Mouse (Mus musculus) gastrocnemius, adult 2 months (tissue): ENCODE measurements around the gene Macrod2. TPM values are rescaled to one million over a fixed set of nuclear protein-coding genes. Genes with fewer than 3 reads are reported as not detected.

ENCODE experiments used
- DNase-seq: peaks from one replicate; pipeline ENCODE4 v3.0.0; 2022
- H3K27ac ChIP-seq: fragments of 200-600 bp; 2 replicates; pipeline ENCODE4 v1.8.1; 2022; ENCODE audit warnings: mild to moderate bottlenecking
- H3K4me3 ChIP-seq: fragments of 200-600 bp; 2 replicates; pipeline ENCODE4 v1.8.1; 2022; ENCODE audit warnings: mild to moderate bottlenecking, moderate library complexity
- CTCF ChIP-seq: fragments of 200-600 bp; IDR thresholded peaks from 2 replicates; pipeline ENCODE4 v1.8.1; 2022; ENCODE audit warnings: antibody characterized with exemption, mild to moderate bottlenecking, moderate library complexity
- intact Hi-C: fragments of 180-260 bp; cut with DNase I; formaldehyde crosslinking; loops from one replicate; pipeline ENCODE4 v1.15.1; 2025
- total RNA-seq, 2 experiments: library from RNA; stranded (reverse); gene quantifications; 2 replicates each; pipeline ENCODE4 v1.2.3; 2021

The Macrod2 gene
- total RNA-seq, 2 experiments from 2014 or later = 16.4 to 19.3 TPM

DNA sequence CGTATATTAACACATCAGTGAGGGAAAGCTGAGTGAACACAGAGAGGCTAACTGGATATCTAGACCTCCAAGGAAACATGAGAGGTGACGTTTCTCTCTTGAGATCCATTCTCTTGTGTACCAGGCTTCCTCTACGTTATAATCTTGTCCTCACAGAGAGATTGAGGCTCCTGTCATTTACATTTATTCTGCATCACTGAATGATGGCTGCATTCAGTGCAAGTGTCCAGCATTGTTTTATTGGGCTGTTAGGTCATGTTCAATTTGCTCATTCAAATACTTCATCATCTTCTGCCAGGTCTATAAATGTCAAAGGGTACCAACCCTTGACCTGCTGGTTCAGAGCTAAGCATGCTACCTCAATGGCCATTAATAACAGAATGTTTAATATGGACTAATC is 1302.4 kb downstream of the Macrod2 start:
- intact Hi-C loops = no loop called here
- DNase-seq = no peak
- no peak overlapping the region for H3K27ac ChIP-seq
- no peak overlapping the region for H3K4me3 ChIP-seq
- no peak for TF ChIP-seq CTCF

DNA sequence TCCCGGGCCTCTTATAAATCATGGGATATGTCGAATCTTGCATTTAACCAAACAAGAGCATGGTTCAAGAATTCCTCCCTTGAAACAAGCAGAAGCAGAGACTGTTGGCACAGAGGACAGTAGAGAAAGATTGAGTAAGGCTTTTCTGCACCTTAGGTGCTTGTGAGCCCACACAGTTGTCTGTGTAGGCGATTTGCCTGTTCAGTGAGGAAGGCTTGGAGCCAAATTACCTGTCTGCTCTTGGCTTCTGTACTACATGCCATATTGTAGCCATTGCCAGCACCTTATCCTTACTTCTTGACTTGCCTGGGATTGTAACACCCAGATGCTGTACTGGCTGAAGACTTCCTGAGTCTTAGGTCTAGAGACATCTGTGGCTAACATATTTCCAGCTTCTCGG is 1303.2 kb downstream of the Macrod2 start:
- H3K27ac ChIP-seq = no peak overlapping the region
- intact Hi-C loops = no loop called here
- no peak for DNase-seq
- H3K4me3 ChIP-seq = no peak overlapping the region
- no peak for TF ChIP-seq CTCF

- intact Hi-C loops = no loop called here
- Histone ChIP-seq H3K4me3 (no peak overlapping the region), H3K27ac (no peak overlapping the region)
- TF ChIP-seq CTCF = no peak
- DNase-seq = no peak
These were observed 1305.8 kb downstream of the Macrod2 start for GRCm38 (mm10) chr2:141700759-141701452.

DNA sequence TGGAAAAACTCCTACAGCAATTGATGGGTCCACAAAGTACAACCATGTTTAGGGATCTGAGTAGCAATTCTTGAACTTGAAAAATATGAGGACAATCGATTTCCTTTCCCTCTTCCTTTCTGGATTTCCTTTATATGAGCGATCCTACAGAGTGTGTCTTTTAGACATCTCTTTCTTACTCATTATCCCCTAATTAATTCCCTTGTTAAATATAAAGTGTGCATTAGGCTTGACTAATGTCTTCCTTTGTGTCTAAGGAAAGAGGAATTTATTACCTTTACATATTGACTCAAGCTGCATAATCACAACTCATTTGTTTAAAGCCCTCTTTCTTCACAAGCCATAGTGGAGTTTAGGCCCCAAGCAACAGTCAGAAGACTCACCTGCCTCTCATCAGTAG is 1316.7 kb downstream of the Macrod2 start:
- no peak for TF ChIP-seq CTCF
- no peak overlapping the region for H3K4me3 ChIP-seq
- no peak for DNase-seq
- intact Hi-C loops = no loop called here
- no peak overlapping the region for H3K27ac ChIP-seq

DNA sequence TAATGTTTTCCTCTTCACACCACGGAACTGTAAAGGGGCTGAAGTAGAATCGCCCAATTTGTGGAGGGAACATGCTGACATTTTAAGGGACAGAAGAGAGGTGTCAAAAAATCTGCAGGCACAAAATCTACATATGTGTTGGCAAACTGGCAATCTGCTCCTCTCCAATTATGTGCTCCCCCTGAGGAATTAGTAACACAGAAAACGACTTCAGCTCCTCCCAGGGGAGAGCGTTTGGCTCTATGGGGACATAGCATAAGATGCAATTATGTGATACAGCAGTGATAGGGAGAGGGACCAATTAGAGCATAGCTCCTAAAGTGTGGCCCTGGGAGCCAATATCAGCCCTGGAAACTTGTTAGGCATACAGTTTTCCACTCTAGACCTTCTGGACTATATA is 1317.2 kb downstream of the Macrod2 start:
- intact Hi-C loops = no loop called here
- Histone ChIP-seq H3K4me3 (no peak overlapping the region), H3K27ac (no peak overlapping the region)
- TF ChIP-seq CTCF = no peak
- no peak for DNase-seq

DNA sequence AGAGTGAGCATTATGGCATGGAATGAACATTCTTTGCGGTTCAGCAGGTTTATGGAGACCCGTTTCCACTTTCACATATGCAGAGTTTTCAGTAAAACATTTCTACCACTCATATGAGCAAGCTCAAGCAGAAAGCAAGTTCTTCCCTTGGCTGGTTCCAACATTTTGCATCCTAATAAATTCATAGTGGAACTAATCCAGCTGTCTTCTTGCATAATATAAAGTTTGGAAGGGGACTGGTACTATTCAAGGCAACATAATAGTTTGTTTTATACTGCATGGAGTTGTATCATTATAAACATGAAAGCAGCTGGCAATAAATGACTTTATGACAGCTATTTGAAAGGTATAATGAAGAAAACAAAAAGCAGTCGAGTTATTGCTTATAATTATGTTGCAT is 1320.0 kb downstream of the Macrod2 start:
- DNase-seq = no peak
- H3K4me3 ChIP-seq = no peak overlapping the region
- H3K27ac ChIP-seq = no peak overlapping the region
- intact Hi-C loops = no loop called here
- TF ChIP-seq CTCF = no peak

DNA sequence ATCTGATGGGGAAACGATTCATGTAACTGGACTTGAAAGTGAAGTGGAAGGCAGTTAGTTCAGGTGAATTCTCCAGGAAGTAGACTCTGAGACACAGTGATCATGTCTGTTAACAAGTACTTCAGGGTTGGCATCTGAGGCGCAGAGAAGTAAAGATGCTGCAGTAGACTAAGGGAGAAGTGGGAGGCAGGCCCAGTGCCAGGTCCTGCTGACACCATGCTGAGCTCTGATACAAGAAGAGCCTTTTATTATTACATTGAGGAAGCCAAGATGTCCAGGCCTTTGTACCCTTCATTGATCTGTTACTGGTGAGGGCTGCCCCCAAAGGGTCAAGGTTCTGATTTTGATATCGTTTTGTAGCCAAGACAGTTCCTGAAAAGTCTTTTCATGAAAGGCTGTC is 1327.4 kb downstream of the Macrod2 start:
- Histone ChIP-seq H3K27ac (no peak overlapping the region), H3K4me3 (no peak overlapping the region)
- DNase-seq = no peak
- TF ChIP-seq CTCF = no peak
- intact Hi-C loops = no loop called here

DNA sequence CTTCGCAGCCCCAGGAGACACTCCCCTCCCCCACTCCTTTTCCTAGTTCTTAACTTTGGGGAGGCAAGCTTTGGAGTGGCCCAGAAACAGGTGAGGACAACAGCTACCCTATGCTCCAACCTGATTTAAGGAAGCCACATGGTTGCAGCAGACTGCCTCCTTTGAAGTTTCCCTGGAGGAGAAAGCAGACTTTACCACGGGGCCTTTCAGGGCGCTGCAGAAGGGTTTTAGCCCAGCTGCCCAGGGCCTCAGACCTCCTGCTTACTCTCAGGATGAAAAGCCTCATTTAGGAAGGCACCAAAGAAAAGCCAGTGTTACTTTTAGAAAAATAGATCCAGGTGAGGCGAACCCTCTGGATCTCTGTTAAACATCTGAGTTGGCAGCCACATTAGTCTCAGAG is 1333.9 kb downstream of the Macrod2 start:
- no peak for DNase-seq
- no peak for TF ChIP-seq CTCF
- H3K27ac ChIP-seq = no peak overlapping the region
- H3K4me3 ChIP-seq = no peak overlapping the region
- intact Hi-C loops = no loop called here

- Histone ChIP-seq H3K27ac (no peak overlapping the region), H3K4me3 (no peak overlapping the region)
- TF ChIP-seq CTCF = no peak
- no peak for DNase-seq
- intact Hi-C loops = no loop called here
These were observed 1341.8 kb downstream of the Macrod2 start for GRCm38 (mm10) chr2:141736685-141737456.

- no peak overlapping the region for H3K27ac ChIP-seq
- H3K4me3 ChIP-seq = no peak overlapping the region
- no peak for TF ChIP-seq CTCF
- no peak for DNase-seq
- intact Hi-C loops = no loop called here
These were observed 1343.6 kb downstream of the Macrod2 start for GRCm38 (mm10) chr2:141738702-141739101.

DNA sequence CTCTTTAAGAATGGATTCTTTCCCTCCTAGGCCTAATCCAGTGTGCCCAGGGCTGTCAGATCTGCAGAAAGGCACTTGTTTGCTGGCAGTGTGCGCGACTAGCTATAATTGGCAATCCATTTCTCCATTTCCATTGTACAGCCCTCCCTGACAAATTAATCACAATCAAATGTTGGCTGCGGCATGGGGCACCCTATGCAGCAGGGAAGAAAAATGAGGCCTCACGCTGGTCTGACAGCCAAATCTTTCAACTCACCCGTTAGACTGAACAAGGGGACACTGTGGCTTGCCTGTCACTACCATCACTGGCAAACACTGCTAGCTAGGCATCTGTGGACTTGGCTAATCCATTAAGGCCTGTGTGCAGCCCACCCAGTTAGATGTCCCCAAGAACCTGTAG is 1345.2 kb downstream of the Macrod2 start:
- H3K27ac ChIP-seq = no peak overlapping the region
- TF ChIP-seq CTCF = no peak
- intact Hi-C loops = no loop called here
- no peak for DNase-seq
- no peak overlapping the region for H3K4me3 ChIP-seq

DNA sequence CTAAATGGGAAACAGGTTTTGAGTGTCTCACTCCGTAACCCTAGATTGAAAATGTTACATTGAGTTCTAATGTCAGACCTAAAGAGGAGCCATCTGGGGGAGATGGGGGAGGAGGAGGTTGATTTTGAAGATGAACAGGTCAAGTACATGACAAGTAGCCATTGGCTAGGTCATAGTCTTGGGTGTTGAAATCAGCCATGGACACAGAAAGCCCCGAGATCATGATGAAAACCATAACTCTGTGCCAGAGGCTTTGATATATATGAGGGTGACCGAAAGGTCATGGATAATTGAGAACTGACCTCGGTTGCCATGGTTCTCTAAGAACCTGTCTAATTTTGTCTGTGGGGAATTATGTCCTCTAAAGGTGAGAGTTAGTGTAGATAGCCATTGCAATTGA is 1405.1 kb downstream of the Macrod2 start:
- intact Hi-C loops = no loop called here
- TF ChIP-seq CTCF = no peak
- Histone ChIP-seq H3K27ac (no peak overlapping the region), H3K4me3 (no peak overlapping the region)
- no peak for DNase-seq

DNA sequence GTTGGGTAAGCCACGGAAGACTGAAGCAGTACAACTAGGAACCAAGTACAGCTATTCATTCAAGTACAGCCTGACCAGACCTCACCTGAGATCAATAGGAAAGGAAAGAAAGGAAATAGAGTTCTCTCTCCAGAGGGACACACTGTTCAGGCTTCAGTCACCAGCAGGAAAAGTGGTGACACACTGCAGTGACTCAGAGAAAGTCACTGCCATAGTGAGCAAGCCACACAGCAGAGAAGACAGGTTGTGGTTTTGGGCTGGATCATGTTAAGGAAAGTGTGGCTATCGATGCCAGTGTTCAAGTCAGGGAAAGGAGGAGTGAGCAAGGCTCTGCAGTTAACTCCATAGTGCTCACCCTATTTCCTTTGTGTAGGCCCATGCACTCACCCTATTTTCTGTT is 1405.8 kb downstream of the Macrod2 start:
- no peak for DNase-seq
- intact Hi-C loops = no loop called here
- Histone ChIP-seq H3K27ac (no peak overlapping the region), H3K4me3 (no peak overlapping the region)
- TF ChIP-seq CTCF = no peak

DNA sequence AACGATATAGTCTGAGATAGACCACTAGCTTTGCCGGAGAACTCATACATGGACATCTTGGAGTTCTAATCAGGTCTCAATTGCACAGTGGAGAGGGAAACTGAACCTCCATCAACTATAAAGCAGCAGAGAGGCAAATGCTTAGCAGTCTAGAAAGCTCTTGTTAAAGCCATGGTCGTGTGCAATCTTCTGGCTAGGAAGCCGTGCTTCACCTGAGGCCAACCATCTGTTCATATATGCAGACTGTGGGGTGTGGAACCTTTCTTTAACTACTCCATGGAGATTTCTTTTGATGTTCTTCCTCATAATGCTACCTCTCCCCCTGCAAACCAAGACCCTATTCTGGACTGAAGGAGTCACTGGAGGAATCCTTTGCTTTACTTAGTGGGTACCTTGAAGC is 1421.2 kb downstream of the Macrod2 start:
- intact Hi-C loops = no loop called here
- TF ChIP-seq CTCF = no peak
- Histone ChIP-seq H3K27ac (no peak overlapping the region), H3K4me3 (no peak overlapping the region)
- no peak for DNase-seq
